33 mouse cellular contexts compared by ENCODE assay signal in the genomic region with DNA sequence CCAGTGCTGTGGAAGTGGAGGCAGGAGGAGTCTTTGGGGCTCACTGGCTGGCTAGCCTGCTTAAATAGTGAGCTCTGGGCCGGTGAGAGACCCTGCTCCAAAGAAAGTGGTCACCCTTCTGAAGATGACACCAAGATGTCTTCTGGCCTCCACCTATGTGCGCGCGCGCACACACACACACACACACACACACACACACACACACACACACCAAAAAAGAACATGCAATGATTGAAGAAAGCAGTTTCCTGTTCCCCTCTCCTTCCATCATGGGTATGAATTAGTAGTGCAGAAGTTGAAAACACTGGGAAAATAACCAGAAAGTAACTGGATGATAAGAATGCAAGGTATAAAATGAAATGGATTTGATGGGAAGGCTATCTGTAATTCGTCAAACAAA. TPM values are rescaled to one million over a fixed set of nuclear protein-coding genes. Genes with fewer than 3 reads are reported as not detected.
"Had no signal": no experiment of that assay in that cellular context is flagged by ENCODE, and none has a peak within 500 bp of the region (broad histone marks: within the 10 kb centered on the region; RNA-seq: fewer than 3 reads in every experiment).

No protein-coding gene starts in this region.

- H3K36me3 ChIP-seq: heart, embryonic 10.5 days; heart, embryonic 12.5 days; hindbrain, embryonic 10.5 days; hindbrain, embryonic 12.5 days; hindbrain, embryonic 15.5 days; kidney, embryonic 15.5 days; limb, embryonic 13.5 days; limb, embryonic 15.5 days; liver, embryonic 12.5 days had no signal

- H3K4me3 ChIP-seq: gastrocnemius, adult 2 months; heart, embryonic 10.5 days; heart, embryonic 12.5 days; hindbrain, embryonic 10.5 days; hindbrain, embryonic 12.5 days; hindbrain, embryonic 15.5 days; kidney, embryonic 15.5 days; limb, embryonic 13.5 days; limb, embryonic 15.5 days; liver, embryonic 12.5 days had no signal

- ATAC-seq: hindbrain, postnatal 0 days; intestine, embryonic 16.5 days; liver, embryonic 12.5 days had no signal

- H3K27me3 ChIP-seq: hindbrain, embryonic 12.5 days; hindbrain, embryonic 15.5 days; kidney, embryonic 15.5 days; limb, embryonic 13.5 days; limb, embryonic 15.5 days had no signal

- H3K9ac ChIP-seq: heart, embryonic 12.5 days; hindbrain, embryonic 12.5 days; hindbrain, embryonic 15.5 days; kidney, embryonic 15.5 days; limb, embryonic 13.5 days; limb, embryonic 15.5 days; liver, embryonic 12.5 days; liver, embryonic 14.5 days had no signal

- H3K4me1 ChIP-seq: limb, embryonic 13.5 days; limb, embryonic 15.5 days; liver, embryonic 12.5 days had no signal

- H3K27ac ChIP-seq: gastrocnemius, adult 2 months; heart, embryonic 10.5 days; hindbrain, embryonic 10.5 days; hindbrain, embryonic 12.5 days; hindbrain, embryonic 15.5 days; hindbrain, postnatal 0 days; kidney, embryonic 15.5 days; kidney, postnatal 0 days; limb, embryonic 13.5 days; limb, embryonic 15.5 days; liver, embryonic 12.5 days; liver, embryonic 14.5 days had no signal

- H3K9me3 ChIP-seq: heart, embryonic 10.5 days; heart, embryonic 12.5 days; hindbrain, embryonic 10.5 days; hindbrain, embryonic 12.5 days; hindbrain, embryonic 15.5 days; kidney, embryonic 15.5 days; limb, embryonic 13.5 days; limb, embryonic 15.5 days; liver, embryonic 12.5 days had no signal

- H3K4me2 ChIP-seq: heart, embryonic 12.5 days; hindbrain, embryonic 12.5 days; hindbrain, embryonic 15.5 days; kidney, embryonic 15.5 days; limb, embryonic 13.5 days; limb, embryonic 15.5 days; liver, embryonic 12.5 days had no signal

- DNase-seq: gastrocnemius, adult 2 months; gastrocnemius, postnatal 10 days; gastrocnemius, postnatal 25 days; heart, adult 18-20 months; heart, postnatal 10 days; heart, postnatal 4 days; kidney, adult 11 months; kidney, adult 2 months; kidney, adult 9 months; kidney, postnatal 14 days; kidney, postnatal 36 days; layer of hippocampus, postnatal 36 days; left cerebral cortex, postnatal 4 days had no signal

RNA-seq across cellular contexts. Expression of a gene that starts 35.3 kb away (rescaled TPM):
- total RNA-seq: gastrocnemius, adult 2 months; granulocyte monocyte progenitor cell, adult 5-6 weeks; layer of hippocampus, adult 18-20 months; layer of hippocampus, postnatal 36 days; left cerebral cortex, postnatal 25 days; left cerebral cortex, postnatal 4 days had no signal
- polyA plus RNA-seq: intestine, embryonic 16.5 days; limb, embryonic 11.5 days; liver, embryonic 12.5 days; liver, embryonic 16.5 days had no signal

RNA-seq across cellular contexts. Expression of a gene that starts 55.7 kb away (rescaled TPM):
- total RNA-seq: gastrocnemius, adult 2 months; hindbrain, postnatal 0 days; layer of hippocampus, postnatal 10 days; left cerebral cortex, postnatal 4 days had no signal
- polyA plus RNA-seq: heart, embryonic 10.5 days; heart, embryonic 12.5 days; heart, embryonic 14.5 days; hindbrain, embryonic 10.5 days; hindbrain, embryonic 12.5 days; hindbrain, postnatal 0 days; kidney, postnatal 0 days; limb, embryonic 13.5 days; limb, embryonic 15.5 days; liver, embryonic 12.5 days; liver, embryonic 14.5 days had no signal
